Mouse (Mus musculus) megakaryocyte, adult 5-6 weeks (primary cell): ENCODE results near the gene Ptprb. TPM values are rescaled to one million over a fixed set of nuclear protein-coding genes. Genes with fewer than 3 reads are reported as not detected.

ENCODE experiments used
- ATAC-seq: 2 replicates; pipeline ENCODE4 v1.8.0; 2016; ENCODE audit warnings: mild to moderate bottlenecking, inconsistent platforms; ENCODE audit not compliant: poor library complexity, severe bottlenecking
- total RNA-seq, 2 experiments: library from RNA; stranded (forward) in 1 of 2; stranded (reverse) in 1 of 2; fragments of 153-499, 151-499 nt in 1 of 2; fragments of 221-1000, 200-1000 nt in 1 of 2; gene quantifications; 2 replicates each; pipeline versions ENCODE4 v1.2.3 to v1.2.4; 2015 to 2017

The Ptprb gene
- total RNA-seq, 2 experiments from 2014 or later: not detected

- ATAC-seq: no peak
Measured at GRCm38 (mm10) chr10:116416726-116417125, 141.4 kb downstream of the Ptprb start.

DNA sequence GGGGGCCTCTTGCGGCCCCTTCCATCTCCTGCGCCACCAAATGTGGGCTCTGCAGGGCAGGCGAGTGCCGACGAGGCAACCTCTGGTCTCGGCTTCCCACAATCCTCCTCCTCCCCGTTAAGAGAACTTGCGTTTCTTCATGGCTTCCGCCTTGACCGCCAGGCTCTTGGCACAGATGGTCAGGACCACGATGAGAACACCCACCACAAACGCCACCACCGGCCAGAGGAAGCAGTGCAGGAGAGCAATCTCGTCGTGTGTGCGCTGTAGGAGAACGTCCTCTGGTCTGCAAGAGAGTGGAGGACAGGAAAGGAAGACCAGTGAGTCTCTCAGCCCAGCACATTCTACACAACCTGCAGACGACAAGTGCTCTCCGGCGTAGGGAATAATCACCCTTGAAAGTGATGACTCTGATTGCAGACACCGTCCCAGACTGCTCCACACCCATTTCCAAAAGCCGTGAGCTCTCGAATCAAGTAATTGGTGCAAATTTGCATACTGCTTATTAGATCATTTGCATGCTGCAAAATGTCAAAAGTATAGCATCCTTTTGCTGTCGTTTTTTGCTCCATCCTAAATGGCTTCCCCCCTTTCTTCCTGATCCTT, 142.9 kb downstream of the Ptprb start:
- ATAC-seq: no peak

DNA sequence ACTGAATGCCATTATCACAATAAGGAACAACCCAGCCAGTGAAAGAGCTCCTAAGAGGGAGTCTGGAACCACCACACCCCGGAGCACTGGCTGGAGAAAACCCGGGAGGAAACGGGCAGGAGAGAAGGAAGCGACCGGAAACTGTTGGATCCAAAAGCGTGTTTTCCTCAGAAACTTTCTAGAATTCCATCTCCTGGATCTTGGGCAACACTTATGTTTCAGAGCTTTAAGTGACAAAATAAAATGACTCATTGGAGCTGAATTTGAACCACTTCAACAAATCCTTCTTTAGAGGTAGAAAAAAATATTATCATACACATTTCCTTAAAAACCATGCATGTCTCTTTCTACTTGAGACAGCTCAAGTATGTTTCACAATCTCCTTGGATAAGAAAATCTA, 145.7 kb downstream of the Ptprb start:
- no peak for ATAC-seq

DNA sequence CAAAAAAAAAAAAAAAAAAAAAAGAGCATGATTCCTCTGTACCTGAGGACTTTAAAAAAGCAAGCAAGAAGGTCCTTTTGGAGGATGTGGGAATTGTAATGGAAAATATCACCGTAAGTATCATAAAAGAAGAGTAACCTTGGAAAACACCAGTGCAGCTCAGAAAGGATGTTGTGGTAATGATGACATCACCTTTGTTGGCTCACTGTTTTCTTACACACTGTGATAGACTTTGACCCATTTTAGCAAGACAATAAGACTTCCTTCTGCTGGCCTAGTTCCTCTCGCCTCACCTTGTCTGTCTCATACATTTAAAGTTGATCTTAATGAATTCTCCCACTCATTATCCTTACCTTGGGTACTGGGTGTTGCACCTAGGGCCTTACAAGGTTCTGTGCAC, 147.2 kb downstream of the Ptprb start:
- no peak for ATAC-seq

DNA sequence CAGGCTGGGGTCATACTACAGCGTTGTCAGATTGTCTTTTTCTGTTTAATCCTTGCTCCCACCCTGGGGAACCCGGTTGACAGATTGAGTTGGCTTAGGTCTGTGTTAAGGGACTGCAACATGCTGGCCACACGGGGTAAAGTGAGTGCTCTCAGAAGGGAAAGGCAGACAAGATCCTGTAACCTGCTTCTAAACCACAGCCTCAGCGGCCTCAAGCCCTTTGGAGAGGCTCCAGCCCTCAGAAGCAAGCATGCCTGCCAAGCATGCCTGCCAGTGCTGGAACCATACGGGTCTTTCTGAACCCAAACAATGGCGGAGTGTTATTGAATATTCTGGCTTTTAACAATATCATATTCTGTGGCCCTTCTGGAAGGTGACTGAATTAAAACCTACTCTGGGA, 149.6 kb downstream of the Ptprb start:
- no peak for ATAC-seq

- no peak for ATAC-seq
Measured at GRCm38 (mm10) chr10:116426176-116426575, 150.9 kb downstream of the Ptprb start.

DNA sequence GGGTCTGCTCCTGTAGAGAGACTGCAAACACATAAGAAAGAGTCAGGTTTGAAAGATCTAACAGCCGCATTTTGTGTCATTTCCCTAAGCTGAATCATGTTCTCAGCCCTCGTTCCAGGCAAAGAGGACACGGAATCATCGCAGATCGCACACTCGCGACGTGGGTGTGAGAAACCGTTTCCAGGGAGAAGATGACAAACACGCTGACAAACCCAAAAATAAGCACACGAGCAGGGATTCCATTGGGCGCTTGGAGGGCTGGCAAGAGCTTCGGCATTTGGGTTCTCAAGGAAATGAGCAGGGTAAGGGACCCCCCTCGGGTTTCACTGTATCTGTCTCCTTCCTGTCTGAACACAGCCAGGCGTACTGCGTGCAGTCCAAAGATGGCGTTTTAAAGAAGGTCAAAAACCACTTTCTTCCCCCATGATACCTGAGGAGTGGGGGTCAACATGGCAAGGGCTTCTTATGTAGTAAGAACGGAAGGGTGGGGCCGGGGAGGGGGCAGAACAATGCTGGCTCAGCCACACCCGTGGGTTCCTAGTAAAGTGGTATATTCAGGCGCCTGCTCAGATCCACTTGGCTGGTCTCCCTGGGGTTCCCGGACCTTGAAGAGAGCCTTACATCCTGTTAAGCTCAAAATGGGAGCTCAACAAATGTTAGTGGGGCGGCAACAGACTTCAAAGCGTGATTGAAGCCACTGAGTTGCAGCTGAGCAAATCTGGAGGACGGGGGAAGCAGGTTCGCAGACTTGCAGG, 152.9 kb downstream of the Ptprb start:
- ATAC-seq: no peak

GRCm38 (mm10) chr10:116432421-116432820, 157.1 kb downstream of the Ptprb start:
- no peak for ATAC-seq

GRCm38 (mm10) chr10:116435455-116435854, 160.1 kb downstream of the Ptprb start:
- no peak for ATAC-seq

Other genes starting within 250 kb of the Ptprb start
- gene 4933416C03Rik, start 161.6 kb upstream of the Ptprb start, total RNA-seq (2015): not detected in 2 replicates
- not detected in 2 replicates for gene 4933416C03Rik, start 161.6 kb upstream of the Ptprb start, total RNA-seq (2017)
- gene Kcnmb4, start 198.4 kb downstream of the Ptprb start, total RNA-seq (2015): not detected in 2 replicates
- gene Kcnmb4, start 198.4 kb downstream of the Ptprb start, total RNA-seq (2017): not detected in 2 replicates